Mouse (Mus musculus) limb, embryonic 11.5 days (tissue): ENCODE results near the gene Gm2a. TPM values are rescaled to one million over a fixed set of nuclear protein-coding genes. Genes with fewer than 3 reads are reported as not detected.
"Not testable (repeated sequence)": the region's sequence is repeated elsewhere in the genome, so short reads cannot be mapped to it uniquely, and the experiment has no call there.

Experiments used
- ATAC-seq: fragments of 200-750 bp; cut with Nextera tagmentation; 2 replicates; pipeline ENCODE4 v1.8.0; 2017; ENCODE audit warnings: low read depth; ENCODE audit not compliant: insufficient number of reproducible peaks, low FRiP score, low TSS enrichment
- DNase-seq: peaks from one replicate; pipeline ENCODE4 v3.0.0-alpha.2; 2015; ENCODE audit warnings: low spot score
- H3K27ac ChIP-seq: fragments of 300-500 bp; sonication (generic); replicated peaks from 2 replicates; pipeline ENCODE4 v1.5.1; 2014; ENCODE audit warnings: low read depth, mild to moderate bottlenecking, low read length
- H3K27me3 ChIP-seq: fragments of 300-500 bp; sonication (generic); 2 replicates; pipeline ENCODE4 v1.6.1; 2014; ENCODE audit warnings: mild to moderate bottlenecking, low read length, mixed read lengths; ENCODE audit not compliant: control insufficient read depth, insufficient read depth
- H3K36me3 ChIP-seq: fragments of 300-500 bp; sonication (generic); 2 replicates; pipeline ENCODE4 v1.6.1; 2014; ENCODE audit warnings: mild to moderate bottlenecking, low read length, moderate library complexity, mixed read lengths; ENCODE audit not compliant: control insufficient read depth, insufficient read depth
- H3K4me1 ChIP-seq: fragments of 300-500 bp; sonication (generic); 2 replicates; pipeline ENCODE4 v1.6.1; 2014; ENCODE audit warnings: low read length, mixed read lengths; ENCODE audit not compliant: control insufficient read depth, insufficient read depth
- H3K4me2 ChIP-seq: fragments of 300-500 bp; sonication (generic); 2 replicates; pipeline ENCODE4 v1.6.1; 2014; ENCODE audit warnings: low read depth, mild to moderate bottlenecking, moderate library complexity; ENCODE audit not compliant: severe bottlenecking
- H3K4me3 ChIP-seq: fragments of 300-500 bp; sonication (generic); 2 replicates; pipeline ENCODE4 v1.5.1; 2014; ENCODE audit warnings: low read depth, low read length
- H3K9ac ChIP-seq: fragments of 300-500 bp; sonication (generic); 2 replicates; pipeline ENCODE4 v1.6.1; 2014; ENCODE audit warnings: mild to moderate bottlenecking, low read length
- H3K9me3 ChIP-seq: fragments of 300-500 bp; sonication (generic); 2 replicates; pipeline ENCODE4 v1.6.1; 2016; ENCODE audit warnings: low read length; ENCODE audit not compliant: control insufficient read depth
- WGBS: fragments of 180-500 bp; shearing (Covaris S2); extraction: QIAGEN DNeasy Blood & Tissue Kit; methylation state at CpG from one replicate; pipeline ENCODE4 v1.1.7; 2014; 5-methylcytosine and 5-hydroxymethylcytosine counted together
- polyA plus RNA-seq: library from polyadenylated mRNA; unstranded; fragments of >200 nt; fragmentation: Nextera tagmentation; extraction: Ambion mirVana; gene quantifications from 2 replicates; pipeline ENCODE4 v1.2.1, GENCODE M21; 2014

The Gm2a gene
- polyA plus RNA-seq, 1 experiment from 2014 or later = 9.0 TPM

DNA sequence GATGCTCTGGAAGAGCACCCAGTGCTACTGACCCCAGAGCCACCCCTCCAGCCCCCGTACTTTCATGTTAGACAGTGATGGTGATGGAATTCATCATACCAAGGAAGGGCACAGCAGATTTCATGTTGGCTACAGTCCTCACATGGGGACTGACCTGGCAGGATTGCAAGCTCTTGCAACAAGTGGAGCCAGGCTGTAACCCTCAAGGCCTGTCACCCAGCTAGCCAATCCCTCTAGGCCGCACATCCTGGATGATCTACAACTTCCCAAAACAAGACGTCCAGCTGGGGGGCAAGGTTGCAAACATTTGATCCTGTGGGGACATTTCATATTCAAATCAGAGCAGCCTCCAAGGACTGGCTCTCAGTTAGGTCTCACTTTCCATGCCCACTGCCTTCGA is 13.3 kb upstream of the Gm2a start:
- Histone ChIP-seq H3K36me3 (no peaks in the 10 kb centered on the region), H3K4me3 (no peak overlapping the region), H3K9ac (no peak overlapping the region), H3K4me2 (no peak overlapping the region), H3K27me3 (no peaks in the 10 kb centered on the region), H3K9me3 (no peaks in the 10 kb centered on the region), H3K27ac (no peak overlapping the region), H3K4me1 (no peaks in the 10 kb centered on the region)
- DNase-seq (no peak), ATAC-seq (no peak)
- 76% methylated on average over 4 of the region's 4 CpGs for WGBS

GRCm38 (mm10) chr11:55085396-55085795 is 12.5 kb upstream of the Gm2a start:
- H3K27ac ChIP-seq = no peak overlapping the region

GRCm38 (mm10) chr11:55087006-55087405 is 10.9 kb upstream of the Gm2a start:
- H3K27me3 ChIP-seq = no peaks in the 10 kb centered on the region
- DNase-seq (peak; percentile 90), ATAC-seq (no peak)
- no peak overlapping the region for H3K4me2 ChIP-seq
- no peak overlapping the region for H3K27ac ChIP-seq
- WGBS = 7% methylated on average over 10 of the region's 10 CpGs
- H3K4me3 ChIP-seq = no peak overlapping the region
- no peaks in the 10 kb centered on the region for H3K4me1 ChIP-seq
- no peaks in the 10 kb centered on the region for H3K36me3 ChIP-seq
- no peak overlapping the region for H3K9ac ChIP-seq
- no peaks in the 10 kb centered on the region for H3K9me3 ChIP-seq

More at GRCm38 (mm10) chr11:55085396-55085795, 12.5 kb upstream of the Gm2a start:
- WGBS = 58% methylated on average over 5 of the region's 5 CpGs
- H3K4me2 ChIP-seq = no peak overlapping the region
- no peaks in the 10 kb centered on the region for H3K9me3 ChIP-seq
- no peaks in the 10 kb centered on the region for H3K27me3 ChIP-seq
- DNase-seq (no peak), ATAC-seq (no peak)
- H3K4me1 ChIP-seq = no peaks in the 10 kb centered on the region
- no peaks in the 10 kb centered on the region for H3K36me3 ChIP-seq
- H3K4me3 ChIP-seq = no peak overlapping the region
- H3K9ac ChIP-seq = no peak overlapping the region

DNA sequence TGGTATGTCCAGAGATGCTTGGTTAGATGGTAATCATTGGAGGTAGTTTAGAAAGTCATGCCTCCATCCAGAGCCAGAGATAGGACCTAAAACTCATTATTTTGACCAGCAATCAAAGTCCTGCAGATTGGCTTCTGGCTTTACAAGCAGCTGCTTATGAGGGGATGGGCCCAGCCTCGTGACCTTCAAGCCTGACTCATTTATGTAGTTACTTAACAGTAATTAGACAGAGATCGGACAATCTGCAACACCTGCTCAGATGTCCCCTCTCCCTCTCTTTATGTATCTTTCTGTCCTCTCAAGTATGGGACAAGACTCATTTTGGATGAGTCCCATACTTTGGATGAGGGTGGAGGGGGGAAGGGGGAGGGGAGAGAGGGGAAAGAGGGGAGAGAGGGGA is 8.0 kb upstream of the Gm2a start:
- Histone ChIP-seq H3K4me1 (no peaks in the 10 kb centered on the region), H3K9ac (no peak overlapping the region), H3K36me3 (no peaks in the 10 kb centered on the region), H3K9me3 (no peaks in the 10 kb centered on the region), H3K27me3 (no peaks in the 10 kb centered on the region), H3K4me3 (no peak overlapping the region), H3K27ac (no peak overlapping the region), H3K4me2 (no peak overlapping the region)
- 91% methylated on average over 2 of the region's 2 CpGs for WGBS
- DNase-seq (no peak), ATAC-seq (no peak)

- Histone ChIP-seq H3K4me2 (no peak overlapping the region), H3K9ac (no peak overlapping the region), H3K27me3 (no peaks in the 10 kb centered on the region), H3K9me3 (no peaks in the 10 kb centered on the region), H3K27ac (no peak overlapping the region), H3K4me1 (0 out of 2 replicates have a peak, but pooled peaks cover 1% of the 10 kb centered on the region), H3K36me3 (no peaks in the 10 kb centered on the region), H3K4me3 (no peak overlapping the region)
- ATAC-seq = no peak
- DNase-seq = no peak
- whole genome bisulfite sequencing = 84% methylated on average over 7 of the region's 7 CpGs
Measured at GRCm38 (mm10) chr11:55093096-55093495, 4.8 kb upstream of the Gm2a start.

GRCm38 (mm10) chr11:55096296-55096695 is 1.6 kb upstream of the Gm2a start:
- H3K4me2 ChIP-seq, H3K4me1 ChIP-seq, H3K9me3 ChIP-seq, DNase-seq, H3K36me3 ChIP-seq, ATAC-seq, H3K9ac ChIP-seq, H3K4me3 ChIP-seq, H3K27ac ChIP-seq, H3K27me3 ChIP-seq: not testable (repeated sequence)
- WGBS = 78% methylated on average over 4 of the region's 4 CpGs

- Histone ChIP-seq H3K9me3 (no peaks in the 10 kb centered on the region), H3K4me3 (peak overlapping the region; percentile 46), H3K27ac (no peak overlapping the region), H3K4me2 (peak overlapping the region; percentile 77), H3K4me1 (0 out of 2 replicates have a peak, but pooled peaks cover 2% of the 10 kb centered on the region), H3K36me3 (no peaks in the 10 kb centered on the region), H3K9ac (no peak overlapping the region), H3K27me3 (no peaks in the 10 kb centered on the region)
- no peak for DNase-seq
- ATAC-seq = no peak
- WGBS = 42% methylated on average over 11 of the region's 11 CpGs
Measured at GRCm38 (mm10) chr11:55096731-55097462, 1.0 kb upstream of the Gm2a start.

DNA sequence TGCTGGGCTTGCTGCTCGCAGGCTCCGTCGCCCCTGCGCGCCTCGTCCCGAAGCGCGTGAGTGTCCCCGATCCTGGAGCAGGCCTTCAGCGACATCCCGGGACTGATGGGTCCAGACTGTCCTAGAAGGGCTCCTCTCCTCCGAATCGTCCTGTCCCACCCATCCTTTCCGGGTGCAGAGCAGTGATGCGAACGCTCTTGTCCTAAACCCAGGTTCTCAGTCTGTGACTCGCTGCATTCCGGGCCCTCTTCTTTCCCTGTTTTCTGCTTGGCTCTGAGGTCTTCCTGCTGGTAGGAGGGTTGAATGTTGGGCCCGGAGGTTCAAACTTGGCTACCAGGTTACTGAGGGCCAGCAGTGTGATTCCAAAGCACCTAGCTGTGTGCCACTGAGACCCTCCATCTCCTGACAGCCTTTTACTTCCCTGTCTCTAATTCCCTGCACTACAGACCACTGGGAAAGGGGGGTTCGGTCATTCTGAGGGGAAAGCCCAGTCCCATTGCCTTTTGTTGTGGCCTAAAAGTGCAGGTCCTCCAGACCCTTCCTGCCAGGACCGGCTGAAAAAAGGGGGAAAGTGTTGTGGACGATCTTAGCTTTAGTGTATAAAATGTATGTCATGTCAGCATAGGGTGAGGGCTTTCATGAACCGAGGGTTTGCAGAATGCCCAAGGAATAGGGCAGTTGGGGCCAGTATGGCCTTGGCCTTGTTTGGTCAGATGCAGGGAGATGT is 437 bp downstream of the Gm2a start:
- Histone ChIP-seq H3K36me3 (no peaks in the 10 kb centered on the region), H3K9me3 (no peaks in the 10 kb centered on the region), H3K4me3 (peak overlapping the region; percentile 46), H3K4me1 (0 out of 2 replicates have a peak, but pooled peaks cover 2% of the 10 kb centered on the region), H3K27me3 (no peaks in the 10 kb centered on the region), H3K9ac (peak overlapping the region; percentile 56), H3K27ac (no peak overlapping the region), H3K4me2 (peak overlapping the region; percentile 77)
- ATAC-seq = no peak; the same call in none of the 2 replicates
- DNase-seq = no peak
- WGBS = 16% methylated on average over 24 of the region's 24 CpGs
